Mouse (Mus musculus) cerebellum, postnatal 25 days (tissue): ENCODE measurements around the gene Fbxw7.

Experiments
- DNase-seq, 2 experiments: peaks; one replicate each; pipeline ENCODE4 v3.0.0; 2021; ENCODE audit warnings: mixed read lengths in 2 of 2

The Fbxw7 gene

GRCm38 (mm10) chr3:84914284-84914683, 99.2 kb downstream of the Fbxw7 start:
- DNase-seq = no peak

- no peak for DNase-seq
Measured at GRCm38 (mm10) chr3:84917903-84918679, 103.0 kb downstream of the Fbxw7 start.

GRCm38 (mm10) chr3:84921704-84922420, 106.8 kb downstream of the Fbxw7 start:
- DNase-seq = peak; percentile 29 to 65

- DNase-seq = no peak
Measured at GRCm38 (mm10) chr3:84923256-84923655, 108.2 kb downstream of the Fbxw7 start.

- no peak for DNase-seq
Measured at GRCm38 (mm10) chr3:84923670-84924069, 108.6 kb downstream of the Fbxw7 start.

- DNase-seq = no peak
Measured at GRCm38 (mm10) chr3:84925229-84925628, 110.2 kb downstream of the Fbxw7 start.

- DNase-seq = no peak
Measured at GRCm38 (mm10) chr3:84926140-84926539, 111.1 kb downstream of the Fbxw7 start.

GRCm38 (mm10) chr3:84927168-84927794, 112.2 kb downstream of the Fbxw7 start:
- no peak for DNase-seq

- no peak for DNase-seq
Measured at GRCm38 (mm10) chr3:84927901-84928300, 112.8 kb downstream of the Fbxw7 start.

- no peak for DNase-seq
Measured at GRCm38 (mm10) chr3:84929171-84929570, 114.1 kb downstream of the Fbxw7 start.

- DNase-seq = no peak
Measured at GRCm38 (mm10) chr3:84930683-84931082, 115.6 kb downstream of the Fbxw7 start.

- DNase-seq = no peak
Measured at GRCm38 (mm10) chr3:84935729-84936128, 120.7 kb downstream of the Fbxw7 start.

- no peak for DNase-seq
Measured at GRCm38 (mm10) chr3:84936252-84936651, 121.2 kb downstream of the Fbxw7 start.

- no peak for DNase-seq
Measured at GRCm38 (mm10) chr3:84936956-84937355, 121.9 kb downstream of the Fbxw7 start.

GRCm38 (mm10) chr3:84937360-84938355, 122.6 kb downstream of the Fbxw7 start:
- no peak for DNase-seq

- no peak for DNase-seq
Measured at GRCm38 (mm10) chr3:84944933-84945332, 129.9 kb downstream of the Fbxw7 start.

GRCm38 (mm10) chr3:84946381-84946780, 131.3 kb downstream of the Fbxw7 start:
- no peak for DNase-seq

GRCm38 (mm10) chr3:84949387-84949786, 134.3 kb downstream of the Fbxw7 start:
- no peak for DNase-seq

- DNase-seq = no peak
Measured at GRCm38 (mm10) chr3:84951698-84952097, 136.6 kb downstream of the Fbxw7 start.

- peak; percentile 87 to 90 for DNase-seq
Measured at GRCm38 (mm10) chr3:84952135-84952534, 137.1 kb downstream of the Fbxw7 start.

GRCm38 (mm10) chr3:84952585-84953187, 137.6 kb downstream of the Fbxw7 start:
- peak in 1 of 2 experiments; percentile 33 for DNase-seq
